Mouse (Mus musculus): ENCODE measurements at regions not wholly inside any gene's neighbourhood (a gene's known extent, or its start where the extent isn't known, plus 50 kb on each side); places are given as distances from the start of the nearest gene placed in this dataset.

- ATAC-seq (ENCODE audit: low FRiP score, low TSS enrichment): no peak
- H3K36me3 ChIP-seq (ENCODE audit: control insufficient read depth, insufficient read depth, low read length): no peaks in the 10 kb centered on the region
- 55% methylated on average over 9 of the region's 9 CpGs for WGBS
- H3K9me3 ChIP-seq (ENCODE audit: control insufficient read depth, low read length): no peaks in the 10 kb centered on the region
- peaks cover 38% of the 10 kb centered on the region for H3K4me1 ChIP-seq (ENCODE audit: control insufficient read depth, insufficient read depth, low read length)
- no peak overlapping the region for H3K9ac ChIP-seq (ENCODE audit: low read depth, low read length)
- H3K27ac ChIP-seq (ENCODE audit: low read depth, low read length): no peak overlapping the region
- H3K27me3 ChIP-seq (ENCODE audit: control insufficient read depth, insufficient read depth, low read length): no peaks in the 10 kb centered on the region
- no peak overlapping the region for H3K4me3 ChIP-seq (ENCODE audit: low read length)
- H3K4me2 ChIP-seq (replicated peaks; ENCODE audit: low read depth, low read length): no peak overlapping the region
These were observed 79.3 kb upstream of the Ptpn1 start for GRCm38 (mm10) chr2:167852582-167852981.

GRCm38 (mm10) chr2:167851216-167851896 is 80.5 kb upstream of the Ptpn1 start:
- Histone ChIP-seq H3K9ac (ENCODE audit: low read depth, low read length) (peak overlapping the region; percentile 5; the same call in 1 of the 2 replicates), H3K4me1 (ENCODE audit: control insufficient read depth, insufficient read depth, low read length) (peaks cover 31% of the 10 kb centered on the region), H3K4me3 (ENCODE audit: low read length) (no peak overlapping the region), H3K9me3 (ENCODE audit: control insufficient read depth, low read length) (no peaks in the 10 kb centered on the region), H3K27ac (ENCODE audit: low read depth, low read length) (peak overlapping the region; percentile 25; the same call in 1 of the 2 replicates), H3K27me3 (ENCODE audit: control insufficient read depth, insufficient read depth, low read length) (no peaks in the 10 kb centered on the region), H3K4me2 (replicated peaks; ENCODE audit: low read depth, low read length) (0 out of 2 replicates have a peak overlapping the region, but pooled peaks have one; percentile 15), H3K36me3 (ENCODE audit: control insufficient read depth, insufficient read depth, low read length) (no peaks in the 10 kb centered on the region)
- 12% methylated on average over 11 of the region's 11 CpGs for WGBS
- ATAC-seq (ENCODE audit: low FRiP score, low TSS enrichment): peak; percentile 48

GRCm38 (mm10) chr2:167849999-167850552 is 81.8 kb upstream of the Ptpn1 start:
- no peak overlapping the region for H3K4me2 ChIP-seq (replicated peaks; ENCODE audit: low read depth, low read length)
- H3K36me3 ChIP-seq (ENCODE audit: control insufficient read depth, insufficient read depth, low read length): no peaks in the 10 kb centered on the region
- peaks cover 31% of the 10 kb centered on the region for H3K4me1 ChIP-seq (ENCODE audit: control insufficient read depth, insufficient read depth, low read length)
- no peak overlapping the region for H3K9ac ChIP-seq (ENCODE audit: low read depth, low read length)
- H3K9me3 ChIP-seq (ENCODE audit: control insufficient read depth, low read length): no peaks in the 10 kb centered on the region
- no peak overlapping the region for H3K4me3 ChIP-seq (ENCODE audit: low read length)
- H3K27ac ChIP-seq (ENCODE audit: low read depth, low read length): no peak overlapping the region
- no peak for ATAC-seq (ENCODE audit: low FRiP score, low TSS enrichment)
- 60% methylated on average over 10 of the region's 10 CpGs for WGBS
- no peaks in the 10 kb centered on the region for H3K27me3 ChIP-seq (ENCODE audit: control insufficient read depth, insufficient read depth, low read length)

- no peaks in the 10 kb centered on the region for H3K9me3 ChIP-seq (ENCODE audit: control insufficient read depth, low read length)
- WGBS: 58% methylated on average over 7 of the region's 7 CpGs
- H3K4me1 ChIP-seq (ENCODE audit: control insufficient read depth, insufficient read depth, low read length): peaks cover 31% of the 10 kb centered on the region
- 0 out of 2 replicates have a peak, but pooled peaks have one; percentile 8 for ATAC-seq (ENCODE audit: low FRiP score, low TSS enrichment)
- H3K4me3 ChIP-seq (ENCODE audit: low read length): no peak overlapping the region
- no peak overlapping the region for H3K4me2 ChIP-seq (replicated peaks; ENCODE audit: low read depth, low read length)
- H3K36me3 ChIP-seq (ENCODE audit: control insufficient read depth, insufficient read depth, low read length): no peaks in the 10 kb centered on the region
- no peak overlapping the region for H3K9ac ChIP-seq (ENCODE audit: low read depth, low read length)
- H3K27ac ChIP-seq (ENCODE audit: low read depth, low read length): no peak overlapping the region
- H3K27me3 ChIP-seq (ENCODE audit: control insufficient read depth, insufficient read depth, low read length): no peaks in the 10 kb centered on the region
These were observed 83.1 kb upstream of the Ptpn1 start for GRCm38 (mm10) chr2:167848468-167849440.

- Histone ChIP-seq H3K9me3 (ENCODE audit: control insufficient read depth, low read length) (no peaks in the 10 kb centered on the region), H3K27me3 (ENCODE audit: control insufficient read depth, insufficient read depth, low read length) (no peaks in the 10 kb centered on the region), H3K4me3 (ENCODE audit: low read length) (no peak overlapping the region), H3K9ac (ENCODE audit: low read depth, low read length) (no peak overlapping the region), H3K4me1 (ENCODE audit: control insufficient read depth, insufficient read depth, low read length) (peaks cover 38% of the 10 kb centered on the region), H3K36me3 (ENCODE audit: control insufficient read depth, insufficient read depth, low read length) (no peaks in the 10 kb centered on the region), H3K27ac (ENCODE audit: low read depth, low read length) (no peak overlapping the region), H3K4me2 (replicated peaks; ENCODE audit: low read depth, low read length) (no peak overlapping the region)
- ATAC-seq (ENCODE audit: low FRiP score, low TSS enrichment): no peak
- 77% methylated on average over 12 of the region's 12 CpGs for WGBS
These were observed 84.4 kb upstream of the Ptpn1 start for GRCm38 (mm10) chr2:167847281-167848077.

GRCm38 (mm10) chr2:167845370-167845769 is 86.5 kb upstream of the Ptpn1 start:
- H3K36me3 ChIP-seq (ENCODE audit: control insufficient read depth, insufficient read depth, low read length): no peaks in the 10 kb centered on the region
- H3K27me3 ChIP-seq (ENCODE audit: control insufficient read depth, insufficient read depth, low read length): no peaks in the 10 kb centered on the region
- ATAC-seq (ENCODE audit: low FRiP score, low TSS enrichment): no peak
- WGBS: 88% methylated on average over 5 of the region's 5 CpGs
- H3K27ac ChIP-seq (ENCODE audit: low read depth, low read length): no peak overlapping the region
- no peak overlapping the region for H3K4me2 ChIP-seq (replicated peaks; ENCODE audit: low read depth, low read length)
- H3K9me3 ChIP-seq (ENCODE audit: control insufficient read depth, low read length): no peaks in the 10 kb centered on the region
- H3K4me3 ChIP-seq (ENCODE audit: low read length): no peak overlapping the region
- H3K9ac ChIP-seq (ENCODE audit: low read depth, low read length): no peak overlapping the region
- peaks cover 28% of the 10 kb centered on the region for H3K4me1 ChIP-seq (ENCODE audit: control insufficient read depth, insufficient read depth, low read length)

GRCm38 (mm10) chr2:167844556-167844955 is 87.3 kb upstream of the Ptpn1 start:
- H3K4me1 ChIP-seq (ENCODE audit: control insufficient read depth, insufficient read depth, low read length): peaks cover 24% of the 10 kb centered on the region
- H3K9me3 ChIP-seq (ENCODE audit: control insufficient read depth, low read length): no peaks in the 10 kb centered on the region
- H3K27me3 ChIP-seq (ENCODE audit: control insufficient read depth, insufficient read depth, low read length): no peaks in the 10 kb centered on the region
- no peak overlapping the region for H3K27ac ChIP-seq (ENCODE audit: low read depth, low read length)
- H3K9ac ChIP-seq (ENCODE audit: low read depth, low read length): no peak overlapping the region
- no peak overlapping the region for H3K4me3 ChIP-seq (ENCODE audit: low read length)
- no peaks in the 10 kb centered on the region for H3K36me3 ChIP-seq (ENCODE audit: control insufficient read depth, insufficient read depth, low read length)
- no peak for ATAC-seq (ENCODE audit: low FRiP score, low TSS enrichment)
- 79% methylated on average over 7 of the region's 7 CpGs for whole genome bisulfite sequencing
- H3K4me2 ChIP-seq (replicated peaks; ENCODE audit: low read depth, low read length): no peak overlapping the region

- Histone ChIP-seq H3K4me3 (ENCODE audit: low read length) (no peak overlapping the region), H3K27me3 (ENCODE audit: control insufficient read depth, insufficient read depth, low read length) (no peaks in the 10 kb centered on the region), H3K4me2 (replicated peaks; ENCODE audit: low read depth, low read length) (no peak overlapping the region), H3K9me3 (ENCODE audit: control insufficient read depth, low read length) (no peaks in the 10 kb centered on the region), H3K27ac (ENCODE audit: low read depth, low read length) (no peak overlapping the region), H3K9ac (ENCODE audit: low read depth, low read length) (no peak overlapping the region), H3K4me1 (ENCODE audit: control insufficient read depth, insufficient read depth, low read length) (peaks cover 19% of the 10 kb centered on the region; the same call in 1 of the 2 replicates), H3K36me3 (ENCODE audit: control insufficient read depth, insufficient read depth, low read length) (no peaks in the 10 kb centered on the region)
- WGBS: 60% methylated on average over 5 of the region's 5 CpGs
- no peak for ATAC-seq (ENCODE audit: low FRiP score, low TSS enrichment)
These were observed 87.9 kb upstream of the Ptpn1 start for GRCm38 (mm10) chr2:167843921-167844320.
